23 mouse cellular contexts compared by ENCODE assay signal in the genomic region with DNA sequence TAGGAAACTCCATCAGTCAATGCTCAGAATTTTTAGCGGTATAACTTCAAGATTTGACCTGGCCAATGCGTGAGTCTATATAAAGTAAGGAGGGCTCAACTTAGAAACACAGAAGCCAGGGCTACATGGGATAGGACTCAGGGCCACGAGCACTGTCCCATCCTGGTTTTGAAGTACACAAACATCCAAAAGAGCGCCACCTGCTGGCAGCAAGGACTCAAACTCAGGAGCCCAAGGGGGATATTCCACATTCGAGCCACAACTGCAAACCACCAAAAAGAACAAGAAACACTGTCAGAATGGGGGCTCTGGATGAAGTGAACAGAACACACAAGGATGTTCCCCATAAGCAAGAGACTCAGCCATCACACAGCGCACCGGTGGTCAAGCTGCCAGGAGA.
DNase-seq lines count a peak whose midpoint lies in the region; ATAC-seq and TF ChIP-seq lines count a peak whose summit lies in the region.
"Had no signal": no experiment of that assay in that cellular context is flagged by ENCODE, and none has a peak within 500 bp of the region (broad histone marks: within the 10 kb centered on the region; RNA-seq: fewer than 3 reads in every experiment).

No protein-coding gene starts in this region.

- no peak for TF ChIP-seq EP300 in liver, embryonic 14.5 days (IDR thresholded peaks at IDR 0.05; ENCODE audit: low read depth)

- H3K9ac ChIP-seq in liver, embryonic 14.5 days (replicated peaks), result no peak overlapping the region

- peak; percentile 34 for TF ChIP-seq CTCF in liver, embryonic 14.5 days (IDR thresholded peaks at IDR 0.05; ENCODE audit: low read depth)

- no peak overlapping the region for H3K27ac ChIP-seq in liver, embryonic 14.5 days
- H3K27ac ChIP-seq: forebrain, embryonic 10.5 days had no signal

- H3K27me3 ChIP-seq in liver, embryonic 14.5 days (ENCODE audit: control insufficient read depth, insufficient read depth, low read length), result no peaks in the 10 kb centered on the region

- H3K4me2 ChIP-seq in liver, embryonic 14.5 days (ENCODE audit: low read depth), result no peak overlapping the region
- H3K4me2 ChIP-seq: heart, embryonic 11.5 days; midbrain, embryonic 11.5 days had no signal

- no peaks in the 10 kb centered on the region for H3K36me3 ChIP-seq in liver, embryonic 14.5 days (replicated peaks; ENCODE audit: control insufficient read depth, insufficient read depth, low read depth)
- H3K36me3 ChIP-seq: forebrain, embryonic 10.5 days had no signal

- ATAC-seq in CD4-positive, CD25-positive, alpha-beta regulatory T cell, adult 4 months, result no peak
- ATAC-seq in liver, embryonic 14.5 days (ENCODE audit: insufficient read depth), result no peak
- ATAC-seq: forebrain, embryonic 16.5 days; hindbrain, embryonic 16.5 days; intestine, embryonic 16.5 days had no signal

- no peaks in the 10 kb centered on the region for H3K9me3 ChIP-seq in liver, embryonic 14.5 days (ENCODE audit: control insufficient read depth, low read length)

- WGBS in liver, embryonic 14.5 days (ENCODE audit: insufficient replicate concordance), result 80% methylated on average over 7 of the region's 7 CpGs

- no peak overlapping the region for H3K4me3 ChIP-seq in liver, embryonic 14.5 days (ENCODE audit: insufficient read depth in 1 of 2, low read depth in 2 of 2, low read length in 2 of 2)
- H3K4me3 ChIP-seq: forebrain, embryonic 10.5 days had no signal

- H3K4me1 ChIP-seq in liver, embryonic 14.5 days (replicated peaks; ENCODE audit: control insufficient read depth in 2 of 2, insufficient read depth in 2 of 2, low read length in 1 of 2), result no peaks in the 10 kb centered on the region
- H3K4me1 ChIP-seq: forebrain, embryonic 10.5 days had no signal

- peak; percentile 31 for DNase-seq in CD4-positive, CD25-positive, alpha-beta regulatory T cell, adult 2 months (ENCODE audit: low read depth, low spot score)
- DNase-seq in liver, embryonic 14.5 days (ENCODE audit: low read depth in 3 of 3, low spot score in 3 of 3), result no peak
- DNase-seq in liver (no peak), ZHBTc4 (ENCODE audit: low read depth, low spot score) (peak; percentile 75)
- no peak for DNase-seq in c-Kit-positive CD71-positive TER-119-positive erythroid progenitor cells, embryonic 14.5 days (ENCODE audit: low spot score)
- no peak for DNase-seq in thymus, adult 18-20 months
- DNase-seq: adrenal gland, postnatal 36 days; cerebellum, adult 11-12 months; cerebellum, postnatal 14 days; gastrocnemius, postnatal 36 days; kidney, adult 9 months; kidney, postnatal 14 days; layer of hippocampus, postnatal 36 days; lung, postnatal 14 days; right cerebral cortex, adult 18-20 months; thymus, postnatal 25 days had no signal

Comparison
In these comparisons a context has a peak if more than half of its experiments do, and no peak if none do; other contexts are left out.
1. DNase-seq: peak in CD4-positive, CD25-positive, alpha-beta regulatory T cell, adult 2 months (single experiment) and ZHBTc4 (single experiment); none in liver, embryonic 14.5 days (0 of 3), liver (single experiment), c-Kit-positive CD71-positive TER-119-positive erythroid progenitor cells, embryonic 14.5 days (single experiment) and thymus, adult 18-20 months (0 of 2).